Mouse (Mus musculus) midbrain, postnatal 0 days (tissue): ENCODE measurements at regions not wholly inside any gene's neighbourhood (a gene's known extent, or its start where the extent isn't known, plus 50 kb on each side); places are given as distances from the start of the nearest gene placed in this dataset.

Source experiments
- ATAC-seq: fragments of 200-750 bp; cut with Nextera tagmentation; 2 replicates; pipeline ENCODE4 v1.8.0; 2017; ENCODE audit warnings: moderate number of reproducible peaks, mild to moderate bottlenecking, moderate TSS enrichment, moderate library complexity; ENCODE audit not compliant: low FRiP score
- DNase-seq: peaks from one replicate; pipeline ENCODE4 v3.0.0-alpha.2; 2015; ENCODE audit warnings: low spot score
- H3K27ac ChIP-seq: fragments of 300-500 bp; sonication (generic); 2 replicates; pipeline ENCODE4 v1.5.1; 2014; ENCODE audit warnings: low read depth, mild to moderate bottlenecking, low read length, mixed read lengths
- H3K27me3 ChIP-seq: fragments of 300-500 bp; sonication (generic); 2 replicates; pipeline ENCODE4 v1.6.1; 2014; ENCODE audit warnings: low read length, control low read depth, mixed read lengths; ENCODE audit not compliant: insufficient read depth
- H3K36me3 ChIP-seq: fragments of 300-500 bp; sonication (generic); 2 replicates; pipeline ENCODE4 v1.6.1; 2014; ENCODE audit warnings: low read length, control low read depth, mixed read lengths; ENCODE audit not compliant: insufficient read depth
- H3K4me1 ChIP-seq: fragments of 300-500 bp; sonication (generic); 2 replicates; pipeline ENCODE4 v1.6.1; 2014; ENCODE audit warnings: mild to moderate bottlenecking, control low read depth, antibody characterized with exemption, low read length, mixed read lengths; ENCODE audit not compliant: insufficient read depth
- H3K4me2 ChIP-seq: fragments of 300-500 bp; sonication (generic); 2 replicates; pipeline ENCODE4 v1.6.1; 2014; ENCODE audit warnings: low read depth, mild to moderate bottlenecking, low read length, mixed read lengths; ENCODE audit not compliant: poor library complexity, severe bottlenecking
- H3K4me3 ChIP-seq: fragments of 300-500 bp; sonication (generic); 2 replicates; pipeline ENCODE4 v1.5.1; 2014; ENCODE audit warnings: low read depth, mild to moderate bottlenecking, low read length, moderate library complexity
- H3K9ac ChIP-seq: fragments of 300-500 bp; sonication (generic); replicated peaks from 2 replicates; pipeline ENCODE4 v1.6.1; 2014; ENCODE audit warnings: mild to moderate bottlenecking, low read length, moderate library complexity, mixed read lengths; ENCODE audit not compliant: poor library complexity, severe bottlenecking
- H3K9me3 ChIP-seq: fragments of 300-500 bp; sonication (generic); 2 replicates; pipeline ENCODE4 v1.6.1; 2016; ENCODE audit warnings: low read length, control low read depth
- CTCF ChIP-seq: IDR thresholded peaks from 2 replicates; pipeline ENCODE4 v1.5.1; 2016; ENCODE audit warnings: antibody characterized with exemption, mild to moderate bottlenecking
- WGBS: fragments of 180-500 bp; shearing (Covaris S2); extraction: QIAGEN DNeasy Blood & Tissue Kit; methylation state at CpG from one replicate; pipeline ENCODE4 v1.1.7; 2014; 5-methylcytosine and 5-hydroxymethylcytosine counted together

- H3K4me2 ChIP-seq = no peak overlapping the region
- 66% methylated on average over 5 of the region's 5 CpGs for WGBS
- no peak overlapping the region for H3K4me3 ChIP-seq
- no peaks in the 10 kb centered on the region for H3K36me3 ChIP-seq
- TF ChIP-seq CTCF = no peak
- H3K4me1 ChIP-seq = no peaks in the 10 kb centered on the region
- H3K9ac ChIP-seq = no peak overlapping the region
- no peaks in the 10 kb centered on the region for H3K27me3 ChIP-seq
- DNase-seq (no peak), ATAC-seq (no peak)
- H3K27ac ChIP-seq = no peak overlapping the region
- no peaks in the 10 kb centered on the region for H3K9me3 ChIP-seq
Measured at GRCm38 (mm10) chr5:77644651-77645050, 236.8 kb upstream of the Igfbp7 start.

GRCm38 (mm10) chr5:77620402-77620801, 212.6 kb upstream of the Igfbp7 start:
- Histone ChIP-seq H3K27me3 (no peaks in the 10 kb centered on the region), H3K27ac (no peak overlapping the region), H3K4me1 (no peaks in the 10 kb centered on the region), H3K4me3 (no peak overlapping the region), H3K9ac (no peak overlapping the region), H3K36me3 (no peaks in the 10 kb centered on the region), H3K9me3 (no peaks in the 10 kb centered on the region), H3K4me2 (no peak overlapping the region)
- DNase-seq (no peak), ATAC-seq (no peak)
- WGBS = 68% methylated on average over 4 of the region's 4 CpGs
- no peak for TF ChIP-seq CTCF

GRCm38 (mm10) chr5:77610496-77610895, 202.7 kb upstream of the Igfbp7 start:
- Histone ChIP-seq H3K4me2 (no peak overlapping the region), H3K9me3 (0 out of 2 replicates have a peak, but pooled peaks cover 6% of the 10 kb centered on the region), H3K27me3 (no peaks in the 10 kb centered on the region), H3K36me3 (no peaks in the 10 kb centered on the region), H3K4me3 (no peak overlapping the region), H3K27ac (no peak overlapping the region), H3K4me1 (no peaks in the 10 kb centered on the region), H3K9ac (no peak overlapping the region)
- DNase-seq (no peak), ATAC-seq (no peak)
- TF ChIP-seq CTCF = no peak
- WGBS = 67% methylated on average over 6 of the region's 6 CpGs

GRCm38 (mm10) chr5:77594719-77595118, 186.9 kb upstream of the Igfbp7 start:
- no peak for ATAC-seq
- TF ChIP-seq CTCF = no peak
- H3K9ac ChIP-seq = no peak overlapping the region
- H3K36me3 ChIP-seq = no peaks in the 10 kb centered on the region
- WGBS = 96% methylated on average over 4 of the region's 4 CpGs
- no peak overlapping the region for H3K4me3 ChIP-seq
- no peaks in the 10 kb centered on the region for H3K27me3 ChIP-seq
- no peak for DNase-seq
- H3K27ac ChIP-seq = no peak overlapping the region
- no peaks in the 10 kb centered on the region for H3K4me1 ChIP-seq
- no peaks in the 10 kb centered on the region for H3K9me3 ChIP-seq
- H3K4me2 ChIP-seq = no peak overlapping the region

GRCm38 (mm10) chr5:77589252-77589651, 181.4 kb upstream of the Igfbp7 start:
- H3K4me1 ChIP-seq = no peaks in the 10 kb centered on the region
- H3K4me2 ChIP-seq = no peak overlapping the region
- no peak for TF ChIP-seq CTCF
- no peaks in the 10 kb centered on the region for H3K9me3 ChIP-seq
- 92% methylated on average over 3 of the region's 3 CpGs for WGBS
- DNase-seq (no peak), ATAC-seq (no peak)
- no peaks in the 10 kb centered on the region for H3K27me3 ChIP-seq
- no peak overlapping the region for H3K4me3 ChIP-seq
- H3K9ac ChIP-seq = no peak overlapping the region
- H3K36me3 ChIP-seq = no peaks in the 10 kb centered on the region
- H3K27ac ChIP-seq = no peak overlapping the region

GRCm38 (mm10) chr5:77581702-77582101, 173.9 kb upstream of the Igfbp7 start:
- no peak for TF ChIP-seq CTCF
- peaks cover 11% of the 10 kb centered on the region; the same call in 1 of the 2 replicates for H3K4me1 ChIP-seq
- DNase-seq = no peak
- ATAC-seq = no peak
- H3K36me3 ChIP-seq = no peaks in the 10 kb centered on the region
- 54% methylated on average over 6 of the region's 6 CpGs for WGBS
- H3K27ac ChIP-seq = 0 out of 2 replicates have a peak overlapping the region, but pooled peaks have one; percentile 32
- no peaks in the 10 kb centered on the region for H3K27me3 ChIP-seq
- 0 out of 2 replicates have a peak overlapping the region, but pooled peaks have one; percentile 12 for H3K4me2 ChIP-seq
- H3K9me3 ChIP-seq = no peaks in the 10 kb centered on the region
- no peak overlapping the region for H3K4me3 ChIP-seq
- no peak overlapping the region for H3K9ac ChIP-seq
